ENCODE assay signal across 10 mouse cellular contexts in the genomic region with DNA sequence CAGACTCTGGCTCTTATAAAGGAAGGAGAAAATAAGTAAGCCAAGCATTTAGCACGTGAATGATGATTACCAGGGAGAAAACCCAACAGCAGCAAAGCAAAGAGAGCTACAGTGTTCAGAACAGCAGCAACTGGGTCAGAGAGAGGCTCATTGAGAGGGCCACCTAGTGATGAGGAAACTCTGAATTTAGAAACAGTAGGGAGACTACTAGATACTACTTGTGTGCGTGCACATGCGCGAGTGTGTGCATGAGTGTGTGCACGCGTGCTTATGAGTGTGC. TPM values are rescaled to one million over a fixed set of nuclear protein-coding genes. Genes with fewer than 3 reads are reported as not detected.
DNase-seq lines count a peak whose midpoint lies in the region; ATAC-seq and TF ChIP-seq lines count a peak whose summit lies in the region.
"Had no signal": no experiment of that assay in that cellular context is flagged by ENCODE, and none has a peak within 500 bp of the region (broad histone marks: within the 10 kb centered on the region; RNA-seq: fewer than 3 reads in every experiment).

No protein-coding gene starts in this region.

- no peak overlapping the region for H3K4me3 ChIP-seq in hindbrain, embryonic 15.5 days
- no peak overlapping the region for H3K4me3 ChIP-seq in hindbrain, embryonic 13.5 days
- no peak overlapping the region for H3K4me3 ChIP-seq in midbrain, postnatal 0 days (ENCODE audit: low read depth, low read length)
- no peak overlapping the region for H3K4me3 ChIP-seq in midbrain, embryonic 10.5 days
- H3K4me3 ChIP-seq in embryonic facial prominence, embryonic 15.5 days (replicated peaks): 0 out of 2 replicates have a peak overlapping the region, but pooled peaks have one; percentile 12
- H3K4me3 ChIP-seq: kidney, embryonic 15.5 days had no signal

- ATAC-seq in hindbrain, embryonic 15.5 days (ENCODE audit: low FRiP score, low read depth): no peak
- ATAC-seq in hindbrain, embryonic 13.5 days (ENCODE audit: low FRiP score): no peak
- no peak for ATAC-seq in midbrain, postnatal 0 days (ENCODE audit: low FRiP score)
- no peak for ATAC-seq in embryonic facial prominence, embryonic 15.5 days (ENCODE audit: insufficient number of reproducible peaks, low FRiP score, low TSS enrichment, low read depth)

- H3K9ac ChIP-seq in hindbrain, embryonic 15.5 days: no peak overlapping the region
- no peak overlapping the region for H3K9ac ChIP-seq in hindbrain, embryonic 13.5 days
- H3K9ac ChIP-seq in midbrain, postnatal 0 days (replicated peaks; ENCODE audit: low read length, poor library complexity, severe bottlenecking): no peak overlapping the region
- H3K9ac ChIP-seq in embryonic facial prominence, embryonic 15.5 days: no peak overlapping the region
- H3K9ac ChIP-seq: kidney, embryonic 15.5 days had no signal

- no peaks in the 10 kb centered on the region; the same call in none of the 2 replicates for H3K27me3 ChIP-seq in hindbrain, embryonic 15.5 days
- peaks cover 9% of the 10 kb centered on the region; the same call in 1 of the 2 replicates for H3K27me3 ChIP-seq in hindbrain, embryonic 13.5 days
- no peaks in the 10 kb centered on the region for H3K27me3 ChIP-seq in midbrain, postnatal 0 days (ENCODE audit: insufficient read depth, low read length)
- H3K27me3 ChIP-seq in midbrain, embryonic 10.5 days (ENCODE audit: low read depth, poor library complexity, severe bottlenecking): 0 out of 2 replicates have a peak, but pooled peaks cover 6% of the 10 kb centered on the region
- H3K27me3 ChIP-seq in embryonic facial prominence, embryonic 15.5 days: 0 out of 2 replicates have a peak, but pooled peaks cover 3% of the 10 kb centered on the region

- intact Hi-C loops in gastrocnemius, postnatal 36 days (cut with DNase I): loop anchor here (1.0 kb wide), 2 partner anchors 404 to 430 kb away; no protein-coding TSS in a partner anchor

- 0 out of 2 replicates have a peak, but pooled peaks have one; percentile 12 for TF ChIP-seq CTCF in midbrain, postnatal 0 days (IDR thresholded peaks at IDR 0.05)

- H3K4me2 ChIP-seq in hindbrain, embryonic 15.5 days: no peak overlapping the region; the same call in 1 of the 2 replicates
- no peak overlapping the region for H3K4me2 ChIP-seq in hindbrain, embryonic 13.5 days
- no peak overlapping the region for H3K4me2 ChIP-seq in midbrain, postnatal 0 days (ENCODE audit: low read depth, low read length, poor library complexity, severe bottlenecking)
- H3K4me2 ChIP-seq in embryonic facial prominence, embryonic 15.5 days (replicated peaks): peak overlapping the region; percentile 43

- WGBS in hindbrain, embryonic 15.5 days: 83% methylated on average over 6 of the region's 6 CpGs
- 86% methylated on average over 6 of the region's 6 CpGs for WGBS in hindbrain, embryonic 13.5 days
- WGBS in midbrain, postnatal 0 days: 83% methylated on average over 6 of the region's 6 CpGs
- 85% methylated on average over 6 of the region's 6 CpGs for WGBS in midbrain, embryonic 10.5 days
- WGBS in embryonic facial prominence, embryonic 15.5 days: 81% methylated on average over 6 of the region's 6 CpGs

- H3K27ac ChIP-seq in hindbrain, embryonic 15.5 days (replicated peaks): peak overlapping the region; percentile 23; the same call in 1 of the 2 replicates
- H3K27ac ChIP-seq in hindbrain, embryonic 13.5 days: no peak overlapping the region
- peak overlapping the region; percentile 55 for H3K27ac ChIP-seq in midbrain, postnatal 0 days (ENCODE audit: low read depth, low read length)
- no peak overlapping the region for H3K27ac ChIP-seq in midbrain, embryonic 10.5 days (replicated peaks)
- no peak overlapping the region for H3K27ac ChIP-seq in embryonic facial prominence, embryonic 15.5 days (replicated peaks)
- H3K27ac ChIP-seq: kidney, embryonic 15.5 days had no signal

- no peaks in the 10 kb centered on the region for H3K9me3 ChIP-seq in hindbrain, embryonic 15.5 days
- no peaks in the 10 kb centered on the region for H3K9me3 ChIP-seq in hindbrain, embryonic 13.5 days
- no peaks in the 10 kb centered on the region for H3K9me3 ChIP-seq in midbrain, postnatal 0 days (ENCODE audit: low read length)
- H3K9me3 ChIP-seq in midbrain, embryonic 10.5 days (replicated peaks): no peaks in the 10 kb centered on the region
- H3K9me3 ChIP-seq in embryonic facial prominence, embryonic 15.5 days (replicated peaks): no peaks in the 10 kb centered on the region
- H3K9me3 ChIP-seq: kidney, embryonic 15.5 days had no signal

- DNase-seq in midbrain, postnatal 0 days (ENCODE audit: low spot score): peak; percentile 8
- DNase-seq in midbrain, embryonic 10.5 days (ENCODE audit: low spot score): no peak
- peak; percentile 3 to 12 for DNase-seq in right cerebral cortex, postnatal 36 days (ENCODE audit: low spot score in 2 of 2)
- no peak for DNase-seq in gastrocnemius, postnatal 36 days
- DNase-seq: lung, adult 2 months; thymus, postnatal 4 days had no signal

- peaks cover 11% of the 10 kb centered on the region for H3K4me1 ChIP-seq in hindbrain, embryonic 15.5 days (replicated peaks)
- 0 out of 2 replicates have a peak, but pooled peaks cover 6% of the 10 kb centered on the region for H3K4me1 ChIP-seq in hindbrain, embryonic 13.5 days (replicated peaks)
- H3K4me1 ChIP-seq in midbrain, postnatal 0 days (ENCODE audit: insufficient read depth, low read length): no peaks in the 10 kb centered on the region
- H3K4me1 ChIP-seq in midbrain, embryonic 10.5 days: no peaks in the 10 kb centered on the region
- H3K4me1 ChIP-seq in embryonic facial prominence, embryonic 15.5 days: 0 out of 2 replicates have a peak, but pooled peaks cover 6% of the 10 kb centered on the region

- H3K36me3 ChIP-seq in hindbrain, embryonic 15.5 days: no peaks in the 10 kb centered on the region
- no peaks in the 10 kb centered on the region for H3K36me3 ChIP-seq in hindbrain, embryonic 13.5 days
- H3K36me3 ChIP-seq in midbrain, postnatal 0 days (ENCODE audit: insufficient read depth, low read length): no peaks in the 10 kb centered on the region
- no peaks in the 10 kb centered on the region for H3K36me3 ChIP-seq in midbrain, embryonic 10.5 days
- H3K36me3 ChIP-seq in embryonic facial prominence, embryonic 15.5 days: no peaks in the 10 kb centered on the region
- H3K36me3 ChIP-seq: kidney, embryonic 15.5 days had no signal

RNA-seq across cellular contexts. Expression of gene Cry1, which starts 36.8 kb away (rescaled TPM):
- polyA plus RNA-seq in hindbrain, embryonic 15.5 days (2015; fragmentation: Nextera tagmentation; extraction: Ambion mirVana): 36.0 and 36.7 TPM in 2 replicates
- polyA plus RNA-seq in hindbrain, embryonic 13.5 days (2015; fragmentation: Nextera tagmentation; extraction: Ambion mirVana): 32.0 and 33.8 TPM in 2 replicates
- total RNA-seq in midbrain, postnatal 0 days (2014; rRNA removed): 22.1 and 27.8 TPM in 2 replicates
- polyA plus RNA-seq in midbrain, postnatal 0 days (2015; fragmentation: Nextera tagmentation; extraction: Ambion mirVana): 30.9 and 34.8 TPM in 2 replicates
- 33.5 and 35.9 TPM in 2 replicates for polyA plus RNA-seq in midbrain, embryonic 10.5 days (2016; fragmentation: Nextera tagmentation; extraction: Ambion mirVana)
- polyA plus RNA-seq in embryonic facial prominence, embryonic 15.5 days (2015; fragmentation: Nextera tagmentation; extraction: Ambion mirVana): 34.6 and 37.7 TPM in 2 replicates
- total RNA-seq in gastrocnemius, postnatal 36 days (2021): 1 to 10 TPM; 8.3 to 8.6 TPM

Comparison
In these comparisons a context has a peak if more than half of its experiments do, and no peak if none do; other contexts are left out.
1. H3K27ac ChIP-seq: peak in hindbrain, embryonic 15.5 days (single experiment) and midbrain, postnatal 0 days (single experiment); none in hindbrain, embryonic 13.5 days (single experiment), midbrain, embryonic 10.5 days (single experiment) and embryonic facial prominence, embryonic 15.5 days (single experiment).
2. DNase-seq: peak in midbrain, postnatal 0 days (single experiment) and right cerebral cortex, postnatal 36 days (2 of 2); none in midbrain, embryonic 10.5 days (single experiment) and gastrocnemius, postnatal 36 days (0 of 2).